Mouse (Mus musculus) liver, postnatal 0 days (tissue): Measurements from ENCODE around the gene Cnpy3.
A peak's percentile ranks its signal among the peaks of the same experiment; 100 is the strongest.

Source experiments
- CTCF ChIP-seq: sonication (generic); IDR thresholded peaks from 2 replicates; pipeline ENCODE4 v1.5.1; 2016; ENCODE audit warnings: antibody characterized with exemption, low read depth
- EP300 ChIP-seq: IDR thresholded peaks from 2 replicates; pipeline ENCODE4 v1.6.1; 2016; ENCODE audit warnings: antibody characterized with exemption, low read depth, mild to moderate bottlenecking

- peak; percentile 19; the same call in 1 of the 2 replicates for TF ChIP-seq CTCF
- TF ChIP-seq EP300, result peak; percentile 35; the same call in 1 of the 2 replicates
Measured at GRCm38 (mm10) chr17:46710959-46711597, 40.9 kb downstream of the Cnpy3 start, which contains the start of gene Pex6.
